13 mouse cellular contexts compared by ENCODE assay signal in genomic region chr2:164440314-164440713, GRCm38 (mm10). TPM values are rescaled to one million over a fixed set of nuclear protein-coding genes. Genes with fewer than 3 reads are reported as not detected.
DNase-seq lines count a peak whose midpoint lies in the region; ATAC-seq and TF ChIP-seq lines count a peak whose summit lies in the region.
"Had no signal": no experiment of that assay in that cellular context is flagged by ENCODE, and none has a peak within 500 bp of the region (broad histone marks: within the 10 kb centered on the region; RNA-seq: fewer than 3 reads in every experiment).

No protein-coding gene starts in this region.

- H3K9ac ChIP-seq in limb, embryonic 12.5 days (replicated peaks): 0 out of 2 replicates have a peak overlapping the region, but pooled peaks have one; percentile 14
- peak overlapping the region; percentile 31 for H3K9ac ChIP-seq in liver, postnatal 0 days (replicated peaks)
- H3K9ac ChIP-seq: forebrain, embryonic 12.5 days had no signal

- ATAC-seq in limb, embryonic 12.5 days (ENCODE audit: insufficient number of reproducible peaks, insufficient read depth, low FRiP score, low TSS enrichment, low read depth): no peak
- no peak for ATAC-seq in liver, postnatal 0 days

- TF ChIP-seq CTCF in kidney, adult 2 months (conservative IDR thresholded peaks at IDR 0.05; ENCODE audit: insufficient read depth, insufficient read length, low read depth, low read length): no peak
- no peak for TF ChIP-seq CTCF in liver, postnatal 0 days (IDR thresholded peaks at IDR 0.05; ENCODE audit: low read depth)
- TF ChIP-seq CTCF in small intestine, adult 2 months (IDR thresholded peaks at IDR 0.05; ENCODE audit: extremely low read depth, insufficient read length, insufficient replicate concordance, low read depth, low read length): no peak

- intact Hi-C loops in left cerebral cortex, postnatal 36 days (cut with DNase I): no loop called here

- 0 out of 2 replicates have a peak overlapping the region, but pooled peaks have one; percentile 87 for H3K4me2 ChIP-seq in limb, embryonic 12.5 days
- H3K4me2 ChIP-seq in liver, postnatal 0 days (ENCODE audit: low read depth, low read length): peak overlapping the region; percentile 63
- H3K4me2 ChIP-seq: forebrain, embryonic 12.5 days had no signal

- no peak for DNase-seq in limb, embryonic 10.5 days (ENCODE audit: low spot score)
- peak; percentile 62 for DNase-seq in kidney, adult 2 months
- no peak for DNase-seq in liver, postnatal 0 days
- DNase-seq in thymus, postnatal 36 days: no peak
- no peak for DNase-seq in T-cell, adult 2 months (ENCODE audit: low spot score)
- no peak for DNase-seq in left cerebral cortex, postnatal 36 days (ENCODE audit: low spot score in 2 of 2)
- DNase-seq: gastrocnemius, postnatal 36 days; heart, postnatal 36 days; left cerebral cortex, postnatal 4 days had no signal

- no peak for TF ChIP-seq EP300 in liver, postnatal 0 days (IDR thresholded peaks at IDR 0.05; ENCODE audit: low read depth)

- no peaks in the 10 kb centered on the region for H3K36me3 ChIP-seq in limb, embryonic 12.5 days
- no peaks in the 10 kb centered on the region for H3K36me3 ChIP-seq in limb, embryonic 10.5 days
- no peaks in the 10 kb centered on the region; the same call in 1 of the 2 replicates for H3K36me3 ChIP-seq in kidney, adult 2 months (ENCODE audit: control insufficient read depth, insufficient read depth, low read length)
- no peaks in the 10 kb centered on the region; the same call in none of the 2 replicates for H3K36me3 ChIP-seq in liver, postnatal 0 days (replicated peaks; ENCODE audit: insufficient read depth, low read length)
- peaks cover 6% of the 10 kb centered on the region; the same call in 1 of the 2 replicates for H3K36me3 ChIP-seq in small intestine, adult 2 months (ENCODE audit: control insufficient read depth, insufficient read depth, low read length)
- H3K36me3 ChIP-seq: forebrain, embryonic 12.5 days had no signal

- no peaks in the 10 kb centered on the region for H3K9me3 ChIP-seq in limb, embryonic 12.5 days
- no peaks in the 10 kb centered on the region for H3K9me3 ChIP-seq in limb, embryonic 10.5 days (replicated peaks)
- no peaks in the 10 kb centered on the region for H3K9me3 ChIP-seq in liver, postnatal 0 days (ENCODE audit: low read length)
- H3K9me3 ChIP-seq: forebrain, embryonic 12.5 days had no signal

- H3K4me3 ChIP-seq in limb, embryonic 12.5 days (replicated peaks): no peak overlapping the region
- H3K4me3 ChIP-seq in limb, embryonic 10.5 days: no peak overlapping the region
- H3K4me3 ChIP-seq in kidney, adult 2 months (ENCODE audit: insufficient read depth, low read depth, low read length): peak overlapping the region; percentile 95
- peak overlapping the region; percentile 57 for H3K4me3 ChIP-seq in liver, postnatal 0 days (ENCODE audit: low read depth, low read length)
- peak overlapping the region; percentile 87 for H3K4me3 ChIP-seq in small intestine, adult 2 months (ENCODE audit: low read depth, low read length)
- H3K4me3 ChIP-seq: forebrain, embryonic 12.5 days had no signal

- 63% methylated on average over 5 of the region's 5 CpGs for WGBS in limb, embryonic 12.5 days
- WGBS in limb, embryonic 10.5 days: 70% methylated on average over 5 of the region's 5 CpGs
- WGBS in kidney, adult 2 months: 34% methylated on average over 5 of the region's 5 CpGs
- WGBS in liver, postnatal 0 days (ENCODE audit: insufficient replicate concordance): 57% methylated on average over 5 of the region's 5 CpGs
- WGBS in small intestine, adult 2 months: 16% methylated on average over 5 of the region's 5 CpGs

- H3K4me1 ChIP-seq in limb, embryonic 12.5 days (replicated peaks): peaks cover 68% of the 10 kb centered on the region
- peaks cover 80% of the 10 kb centered on the region for H3K4me1 ChIP-seq in limb, embryonic 10.5 days
- peaks cover 25% of the 10 kb centered on the region for H3K4me1 ChIP-seq in kidney, adult 2 months (ENCODE audit: control insufficient read depth, insufficient read depth, low read length)
- H3K4me1 ChIP-seq in liver, postnatal 0 days (ENCODE audit: insufficient read depth): peaks cover 18% of the 10 kb centered on the region
- H3K4me1 ChIP-seq in small intestine, adult 2 months (ENCODE audit: control insufficient read depth, insufficient read depth, insufficient read length, low read length): peaks cover 42% of the 10 kb centered on the region

- no peak overlapping the region for H3K27ac ChIP-seq in limb, embryonic 12.5 days
- no peak overlapping the region for H3K27ac ChIP-seq in limb, embryonic 10.5 days
- peak overlapping the region; percentile 98 for H3K27ac ChIP-seq in kidney, adult 2 months (ENCODE audit: insufficient read depth, low read depth, low read length)
- peak overlapping the region; percentile 89; the same call in 1 of the 2 replicates for H3K27ac ChIP-seq in liver, postnatal 0 days (ENCODE audit: low read depth)
- peak overlapping the region; percentile 98 for H3K27ac ChIP-seq in small intestine, adult 2 months (ENCODE audit: insufficient read depth, low read depth, low read length)
- H3K27ac ChIP-seq: forebrain, embryonic 12.5 days had no signal

- H3K27me3 ChIP-seq in limb, embryonic 12.5 days: peaks cover 17% of the 10 kb centered on the region
- H3K27me3 ChIP-seq in limb, embryonic 10.5 days (ENCODE audit: low read depth, poor library complexity, severe bottlenecking): peaks cover 48% of the 10 kb centered on the region
- no peaks in the 10 kb centered on the region for H3K27me3 ChIP-seq in kidney, adult 2 months (replicated peaks; ENCODE audit: control insufficient read depth, insufficient read depth, low read length)
- 0 out of 2 replicates have a peak, but pooled peaks cover 6% of the 10 kb centered on the region for H3K27me3 ChIP-seq in liver, postnatal 0 days (ENCODE audit: insufficient read depth, low read length)
- H3K27me3 ChIP-seq in small intestine, adult 2 months (ENCODE audit: control insufficient read depth, insufficient read depth, low read length): no peaks in the 10 kb centered on the region

- TF ChIP-seq POLR2A in kidney, adult 2 months (IDR thresholded peaks at IDR 0.05; ENCODE audit: low read depth, low read length): no peak
- TF ChIP-seq POLR2A in small intestine, adult 2 months (IDR thresholded peaks at IDR 0.05; ENCODE audit: low read depth, low read length): no peak

RNA-seq across cellular contexts. Expression of gene Sdc4, which starts 3.4 kb away (rescaled TPM):
- 34.3 and 36.5 TPM in 2 replicates for polyA plus RNA-seq in limb, embryonic 12.5 days (2016; fragmentation: Nextera tagmentation; extraction: Ambion mirVana)
- polyA plus RNA-seq in limb, embryonic 10.5 days (2016; fragmentation: Nextera tagmentation; extraction: Ambion mirVana): 22.1 and 24.2 TPM in 2 replicates
- polyA plus RNA-seq in kidney, adult 2 months (2012; rRNA removed): 194 and 212 TPM in 2 replicates
- polyA plus RNA-seq in liver, postnatal 0 days (2015; fragmentation: Nextera tagmentation; extraction: Ambion mirVana): 194 and 208 TPM in 2 replicates
- polyA plus RNA-seq in small intestine, adult 2 months (2012; rRNA removed): 21.3 and 52.2 TPM in 2 replicates
- total RNA-seq in left cerebral cortex, postnatal 36 days (2021): 10 to 100 TPM; 98.5 TPM

RNA-seq across cellular contexts. Expression of gene Sys1, which starts 16.4 kb away (rescaled TPM):
- polyA plus RNA-seq in limb, embryonic 12.5 days (2016; fragmentation: Nextera tagmentation; extraction: Ambion mirVana): 55.2 and 59.2 TPM in 2 replicates
- polyA plus RNA-seq in limb, embryonic 10.5 days (2016; fragmentation: Nextera tagmentation; extraction: Ambion mirVana): 54.4 and 54.5 TPM in 2 replicates
- polyA plus RNA-seq in kidney, adult 2 months (2012; rRNA removed): 94.5 and 122 TPM in 2 replicates
- polyA plus RNA-seq in liver, postnatal 0 days (2015; fragmentation: Nextera tagmentation; extraction: Ambion mirVana): 43.5 and 46.2 TPM in 2 replicates
- 187 and 276 TPM in 2 replicates for polyA plus RNA-seq in small intestine, adult 2 months (2012; rRNA removed)
- total RNA-seq in left cerebral cortex, postnatal 36 days (2021): 10 to 100 TPM; 34.7 to 40.4 TPM

RNA-seq across cellular contexts. Expression of gene Gm20458, which starts 20.5 kb away (rescaled TPM):
- polyA plus RNA-seq in limb, embryonic 12.5 days (2016; fragmentation: Nextera tagmentation; extraction: Ambion mirVana): 2.3 and 3.4 TPM in 2 replicates
- 2.2 and 3.2 TPM in 2 replicates for polyA plus RNA-seq in limb, embryonic 10.5 days (2016; fragmentation: Nextera tagmentation; extraction: Ambion mirVana)
- 22.1 and 23.4 TPM in 2 replicates for polyA plus RNA-seq in kidney, adult 2 months (2012; rRNA removed)
- 5.8 and 6.1 TPM in 2 replicates for polyA plus RNA-seq in liver, postnatal 0 days (2015; fragmentation: Nextera tagmentation; extraction: Ambion mirVana)
- 35.0 and 79.8 TPM in 2 replicates for polyA plus RNA-seq in small intestine, adult 2 months (2012; rRNA removed)
- total RNA-seq in left cerebral cortex, postnatal 36 days (2021): 10 to 100 TPM in 1 of 2 experiments, 1 to 10 TPM in 1; 8.1 to 14.9 TPM

RNA-seq across cellular contexts. Expression of gene Trp53tg5, which starts 33.2 kb away (rescaled TPM):
- polyA plus RNA-seq in limb, embryonic 12.5 days (2016; fragmentation: Nextera tagmentation; extraction: Ambion mirVana): not detected in 2 replicates
- not detected in 2 replicates for polyA plus RNA-seq in limb, embryonic 10.5 days (2016; fragmentation: Nextera tagmentation; extraction: Ambion mirVana)
- 0.10 TPM in 1 of 2 replicates, not detected in the other for polyA plus RNA-seq in kidney, adult 2 months (2012; rRNA removed)
- not detected in 2 replicates for polyA plus RNA-seq in liver, postnatal 0 days (2015; fragmentation: Nextera tagmentation; extraction: Ambion mirVana)
- not detected in 2 replicates for polyA plus RNA-seq in small intestine, adult 2 months (2012; rRNA removed)
- not detected for total RNA-seq in left cerebral cortex, postnatal 36 days (2021)
- total RNA-seq: common myeloid progenitor, adult 5-6 weeks; gastrocnemius, postnatal 36 days; heart, postnatal 36 days; left cerebral cortex, postnatal 4 days had no signal
- polyA plus RNA-seq: forebrain, embryonic 12.5 days had no signal

RNA-seq across cellular contexts. Expression of gene Matn4, which starts 35.4 kb away (rescaled TPM):
- 50.5 and 78.0 TPM in 2 replicates for polyA plus RNA-seq in limb, embryonic 12.5 days (2016; fragmentation: Nextera tagmentation; extraction: Ambion mirVana)
- 0.15 and 3.0 TPM in 2 replicates for polyA plus RNA-seq in limb, embryonic 10.5 days (2016; fragmentation: Nextera tagmentation; extraction: Ambion mirVana)
- 1.4 and 2.6 TPM in 2 replicates for polyA plus RNA-seq in kidney, adult 2 months (2012; rRNA removed)
- 0.18 and 0.25 TPM in 2 replicates for polyA plus RNA-seq in liver, postnatal 0 days (2015; fragmentation: Nextera tagmentation; extraction: Ambion mirVana)
- polyA plus RNA-seq in small intestine, adult 2 months (2012; rRNA removed): 0.49 and 2.7 TPM in 2 replicates
- 10 to 100 TPM; 11.4 to 13.0 TPM for total RNA-seq in left cerebral cortex, postnatal 36 days (2021)
- total RNA-seq: common myeloid progenitor, adult 5-6 weeks had no signal

Comparison
In these comparisons a context has a peak if more than half of its experiments do, and no peak if none do; other contexts are left out.
1. H3K27ac ChIP-seq: peak in kidney, adult 2 months (single experiment), liver, postnatal 0 days (single experiment) and small intestine, adult 2 months (single experiment); none in limb, embryonic 12.5 days (single experiment) and limb, embryonic 10.5 days (single experiment).
2. H3K4me3 ChIP-seq: peak in kidney, adult 2 months (single experiment), liver, postnatal 0 days (single experiment) and small intestine, adult 2 months (single experiment); none in limb, embryonic 12.5 days (single experiment) and limb, embryonic 10.5 days (single experiment).